Mouse (Mus musculus) embryo, embryonic 11.5 days (tissue): ENCODE results near the gene Slco1b2.
"Not testable (repeated sequence)": the region's sequence is repeated elsewhere in the genome, so short reads cannot be mapped to it uniquely, and the experiment has no call there.

Experiments used
- DNase-seq: peaks from one replicate; pipeline ENCODE4 v3.0.0-alpha.2; 2012; ENCODE audit warnings: low read depth, low spot score

Slco1b2 gene

DNA sequence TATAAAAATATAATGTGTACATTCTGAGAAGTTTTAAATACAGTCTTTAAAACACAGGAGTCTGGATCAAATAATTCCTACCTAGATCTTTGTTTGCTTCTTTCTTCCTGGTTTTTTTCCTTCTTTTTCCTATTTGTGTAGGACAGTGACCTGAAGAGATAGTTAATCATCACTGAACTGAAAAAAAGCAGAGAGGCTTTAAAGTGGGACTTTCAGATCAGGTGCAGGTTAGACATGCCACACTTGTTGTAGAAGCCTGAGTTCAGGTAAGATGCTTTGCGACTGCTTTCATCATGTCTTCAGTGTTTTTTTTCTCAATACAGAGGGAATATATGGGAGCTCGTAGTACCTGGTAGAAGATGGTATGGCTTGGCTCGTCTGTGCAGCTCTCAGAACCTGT is at the start of gene Slco1b2:
Gene Slco1b2 (plus strand): TSS at position 228 of the 400 bp plus-strand sequence.
- DNase-seq: no peak

DNA sequence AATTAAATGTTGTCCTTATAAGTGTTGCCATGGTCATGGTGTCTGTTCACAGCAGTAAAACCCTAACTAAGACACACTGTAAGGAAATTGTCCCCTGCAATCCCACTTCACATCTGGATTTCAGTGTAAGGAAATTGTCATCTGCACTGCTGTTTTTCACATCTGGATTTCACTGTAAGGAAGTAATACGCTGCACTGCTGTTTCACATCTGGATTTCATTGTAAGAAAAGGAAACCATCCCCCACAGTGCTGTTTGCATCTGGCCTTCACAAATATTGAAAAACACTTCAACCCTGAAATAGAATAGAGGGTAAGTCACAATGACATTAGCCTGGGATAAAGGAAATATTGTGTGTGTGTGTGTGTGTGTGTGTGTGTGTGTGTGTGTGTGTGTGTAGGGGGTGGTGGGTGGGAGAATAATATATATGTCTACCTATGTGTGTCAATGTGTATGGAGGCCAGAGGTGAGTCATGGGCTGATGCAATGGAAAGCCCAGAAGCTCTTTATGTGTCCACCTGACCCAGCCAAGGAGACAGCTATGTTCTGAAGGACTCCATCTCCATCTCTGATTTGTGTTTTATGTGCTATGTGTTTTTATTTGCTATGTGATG is 44.4 kb upstream of the Slco1b2 start:
- DNase-seq: no peak

- DNase-seq: no peak
These were observed 39.3 kb upstream of the Slco1b2 start for GRCm38 (mm10) chr6:141590002-141590401.

GRCm38 (mm10) chr6:141590598-141591200 is 38.6 kb upstream of the Slco1b2 start:
- not testable (repeated sequence) for DNase-seq

DNA sequence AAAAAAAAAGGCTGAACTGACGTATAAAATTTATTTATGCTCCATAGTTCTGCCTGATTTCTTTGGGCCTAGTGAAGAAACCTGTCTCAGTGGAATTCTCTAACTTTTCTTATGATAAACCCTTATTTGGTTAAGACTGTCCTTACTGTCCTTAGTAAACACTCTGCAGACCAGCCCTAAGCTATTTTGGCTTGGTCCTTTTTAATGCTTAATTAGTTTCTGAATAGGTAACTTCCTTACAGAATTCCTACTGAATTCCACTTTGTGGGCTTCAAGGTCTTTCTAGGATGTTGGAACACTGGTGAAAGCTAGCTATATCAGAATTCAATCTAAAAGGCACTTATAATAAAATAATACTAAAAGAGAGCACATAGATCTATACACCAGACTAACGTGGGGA is 33.2 kb upstream of the Slco1b2 start:
- no peak for DNase-seq

DNA sequence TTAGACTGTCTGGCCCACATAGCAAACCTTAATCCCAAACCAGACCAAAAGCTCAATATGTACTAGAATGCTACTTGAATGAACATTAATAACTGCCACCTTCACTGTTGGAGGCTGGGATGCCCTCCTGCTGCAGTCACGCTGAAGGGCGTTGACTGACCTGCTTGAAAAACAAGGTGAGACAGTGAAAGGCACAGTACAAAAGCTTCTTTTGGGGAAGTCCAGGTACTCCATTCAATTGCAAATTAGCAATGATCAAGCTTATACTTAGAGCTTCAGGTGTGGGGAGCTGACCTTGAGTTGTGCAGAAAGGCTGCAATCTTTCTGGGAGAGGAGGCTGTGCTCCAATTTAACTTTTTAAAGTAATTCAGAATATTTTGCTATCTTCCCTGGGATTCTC is 32.3 kb upstream of the Slco1b2 start:
- no peak for DNase-seq

DNA sequence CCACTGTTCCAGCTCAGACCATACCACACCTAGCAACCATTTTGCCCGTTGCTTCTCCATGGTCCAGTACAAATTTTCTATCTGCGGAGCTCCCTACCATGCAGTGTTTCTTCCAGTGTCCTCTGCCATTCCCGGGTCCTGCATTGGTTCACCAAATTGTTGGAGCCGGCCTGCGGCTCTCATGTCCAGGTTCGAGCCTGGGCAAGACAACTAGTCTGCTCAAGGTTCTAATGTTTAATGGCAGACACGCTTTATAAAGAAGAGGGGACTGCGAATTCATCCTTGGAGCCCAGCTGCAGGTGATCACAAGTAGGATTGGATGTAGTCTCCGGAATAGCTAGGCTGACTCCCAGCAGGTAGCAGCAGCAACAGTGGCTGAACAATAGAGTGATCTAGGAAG is 28.4 kb upstream of the Slco1b2 start:
- no peak for DNase-seq

- DNase-seq: no peak
These were observed 18.5 kb upstream of the Slco1b2 start for GRCm38 (mm10) chr6:141610702-141611260.

GRCm38 (mm10) chr6:141614017-141614416 is 15.3 kb upstream of the Slco1b2 start:
- no peak for DNase-seq

- DNase-seq: no peak
These were observed 14.0 kb upstream of the Slco1b2 start for GRCm38 (mm10) chr6:141615348-141615747.

DNA sequence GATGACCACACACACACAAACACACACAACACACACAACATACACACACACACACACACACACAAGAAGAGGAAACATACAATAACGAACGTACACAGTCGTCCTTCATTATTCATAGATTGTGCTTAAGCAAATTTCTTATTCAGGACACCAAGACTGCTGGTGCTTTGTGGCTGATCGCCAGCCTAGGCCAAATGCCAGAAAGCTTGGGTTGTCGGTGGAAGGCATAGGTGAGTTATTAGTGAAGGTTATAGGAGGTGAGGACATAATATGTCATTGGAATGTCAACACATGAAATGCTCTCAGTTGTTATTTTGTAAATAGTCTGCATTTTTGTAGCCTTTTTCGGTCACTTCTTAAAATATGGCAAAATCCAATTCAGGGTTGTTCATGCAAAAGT is 3.6 kb downstream of the Slco1b2 start:
- no peak for DNase-seq

DNA sequence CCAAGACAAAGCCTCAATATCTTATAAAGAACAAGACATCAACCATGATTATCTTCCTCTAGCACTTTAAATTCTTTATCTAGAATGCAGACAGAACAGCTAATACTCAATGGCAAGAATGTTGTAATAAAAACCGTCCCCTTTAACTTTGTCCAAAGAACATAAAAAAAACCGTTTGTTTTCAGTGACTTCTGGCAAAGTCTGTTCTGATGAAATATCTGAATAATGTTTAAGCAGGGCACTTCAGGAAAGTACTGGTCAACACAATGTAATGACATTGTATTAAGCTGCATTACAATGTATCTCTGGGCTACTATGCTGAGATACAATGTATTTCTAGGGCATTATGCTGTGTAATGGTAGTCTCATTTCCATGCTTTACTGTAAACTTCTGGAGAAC is 5.9 kb downstream of the Slco1b2 start:
- DNase-seq: no peak

DNA sequence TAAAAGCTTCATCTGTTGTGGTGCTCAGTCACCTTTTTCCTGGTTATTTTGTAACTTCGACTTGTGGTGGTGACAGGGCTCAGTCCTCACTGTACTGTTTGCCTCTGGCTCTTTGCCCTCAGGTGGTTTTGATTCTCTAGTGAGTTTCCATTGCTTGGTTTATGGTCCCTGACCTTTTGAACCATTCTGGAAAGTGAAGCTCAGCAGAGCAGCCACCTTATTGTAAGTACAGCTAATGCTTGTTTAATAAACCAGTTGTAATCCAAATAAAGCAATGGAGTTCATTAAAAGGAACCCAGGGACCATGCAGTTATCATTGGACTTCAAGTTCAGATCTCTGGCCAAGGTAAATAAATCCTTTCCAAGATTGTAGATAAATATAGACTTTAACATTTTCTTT is 11.3 kb downstream of the Slco1b2 start:
- no peak for DNase-seq

- DNase-seq: no peak
These were observed 57.7 kb downstream of the Slco1b2 start for GRCm38 (mm10) chr6:141687008-141687407.

- DNase-seq: no peak
These were observed 61.9 kb downstream of the Slco1b2 start for GRCm38 (mm10) chr6:141691246-141691645.
